Mouse (Mus musculus) frontal cortex, adult (tissue): ENCODE measurements around the gene Gfi1.

Source experiments
- ATAC-seq: cut with Nextera tagmentation; 2 replicates; pipeline ENCODE4 v1.9.2; 2017; ENCODE audit warnings: mild to moderate bottlenecking, moderate library complexity, mixed read lengths; ENCODE audit not compliant: low TSS enrichment

Gfi1 gene

DNA sequence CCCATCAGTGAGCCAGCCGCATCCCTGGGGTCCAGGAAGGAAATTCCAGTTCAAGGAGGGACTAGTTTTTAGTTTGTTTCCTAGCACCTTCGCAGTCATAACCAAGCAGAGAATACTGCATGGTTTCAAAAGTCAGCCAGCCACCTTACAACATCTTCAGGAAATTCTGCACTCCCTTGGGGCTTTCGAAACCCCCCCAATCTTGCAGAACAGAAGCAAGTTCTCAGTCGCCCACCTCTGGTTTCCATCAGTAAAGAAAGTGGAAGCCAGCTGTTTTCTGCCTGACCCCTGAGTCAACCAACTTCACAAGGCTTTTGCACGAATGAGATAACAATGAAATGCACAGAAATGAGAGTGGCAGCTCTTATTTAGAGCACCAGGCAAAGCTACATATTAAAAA lies 47.4 kb downstream of the Gfi1 start:
- no peak for ATAC-seq
